Mouse (Mus musculus): Measurements from ENCODE around the gene Rfx8.

DNA sequence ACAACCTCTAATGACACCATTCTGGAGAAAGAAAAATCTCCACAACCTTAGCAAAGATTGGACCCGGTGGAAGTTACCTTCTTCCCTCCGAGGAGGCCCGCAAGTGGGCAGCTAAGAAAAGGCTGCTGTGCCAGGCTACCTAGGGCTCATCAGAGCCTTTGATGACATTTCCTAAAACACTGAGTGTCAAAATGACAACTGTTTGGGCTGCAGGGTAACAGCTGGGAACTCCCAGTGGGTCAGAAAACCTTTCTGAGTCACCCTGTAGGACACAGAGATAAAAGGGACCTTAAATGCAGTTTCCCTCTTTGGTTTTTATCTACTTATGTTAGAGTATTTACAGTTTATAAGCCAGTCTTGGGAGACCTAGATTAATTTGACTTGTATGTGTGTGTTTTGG is 6.1 kb downstream of the Rfx8 start:
- TF ChIP-seq TCF12 (IDR thresholded peaks at IDR 0.05; ENCODE audit: low read depth, low read length) (no peak), SMC3 (IDR thresholded peaks at IDR 0.05; ENCODE audit: low read depth, low read length) (no peak), EP300 (IDR thresholded peaks at IDR 0.05; ENCODE audit: low read depth in 1 of 2, low read length in 2 of 2) (no peak), HCFC1 (IDR thresholded peaks at IDR 0.05; ENCODE audit: low read depth, low read length) (no peak), ZKSCAN1 (IDR thresholded peaks at IDR 0.05; ENCODE audit: low read depth, low read length) (no peak)
